Mouse (Mus musculus): ENCODE measurements around the gene Kank2.
A peak's percentile ranks its signal among the peaks of the same experiment; 100 is the strongest.

DNA sequence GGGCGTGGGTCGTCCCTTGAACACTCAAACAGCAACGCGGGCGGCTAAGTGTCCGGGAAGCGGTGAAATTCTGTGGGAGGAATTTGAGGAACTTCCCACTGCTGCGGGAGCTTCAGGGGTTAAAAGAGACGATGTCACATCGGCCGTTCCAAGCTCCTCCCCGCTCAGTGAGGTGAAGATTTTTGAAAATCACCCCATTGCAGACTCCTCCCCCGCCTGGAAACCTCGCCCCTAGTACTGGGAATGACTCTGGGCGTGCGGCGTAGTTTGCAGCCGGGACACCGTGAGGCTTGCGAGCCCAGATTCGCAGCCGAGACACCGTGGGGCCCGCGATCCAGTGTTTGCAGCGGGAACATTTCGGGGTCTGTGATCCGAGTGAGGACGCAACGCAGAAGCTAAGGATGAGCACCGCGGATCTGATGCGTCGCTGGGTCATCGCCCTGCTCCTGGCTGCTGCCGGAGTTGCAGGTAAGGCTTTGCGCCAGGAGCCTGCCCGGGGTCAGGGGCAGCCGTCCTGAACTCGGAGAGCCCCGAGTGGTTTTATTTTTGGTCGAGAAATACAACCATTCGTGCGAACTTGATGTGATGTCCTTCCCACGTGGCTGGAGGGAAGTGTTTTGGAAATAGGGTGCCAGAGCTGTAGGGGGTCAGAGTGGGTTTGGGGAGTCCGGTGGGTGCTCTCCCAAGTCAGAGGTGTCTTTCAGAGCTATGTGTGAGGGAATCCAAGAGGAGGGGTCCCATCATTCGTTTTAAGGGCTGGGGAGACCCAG is 75.0 kb downstream of the Kank2 start, which contains the start of gene Ldlr:
- TF ChIP-seq EP300 (IDR thresholded peaks at IDR 0.05) = peak; percentile 81
- TF ChIP-seq CTCF (IDR thresholded peaks at IDR 0.05) = no peak
